ENCODE assay signal across 14 mouse cellular contexts in the genomic region with DNA sequence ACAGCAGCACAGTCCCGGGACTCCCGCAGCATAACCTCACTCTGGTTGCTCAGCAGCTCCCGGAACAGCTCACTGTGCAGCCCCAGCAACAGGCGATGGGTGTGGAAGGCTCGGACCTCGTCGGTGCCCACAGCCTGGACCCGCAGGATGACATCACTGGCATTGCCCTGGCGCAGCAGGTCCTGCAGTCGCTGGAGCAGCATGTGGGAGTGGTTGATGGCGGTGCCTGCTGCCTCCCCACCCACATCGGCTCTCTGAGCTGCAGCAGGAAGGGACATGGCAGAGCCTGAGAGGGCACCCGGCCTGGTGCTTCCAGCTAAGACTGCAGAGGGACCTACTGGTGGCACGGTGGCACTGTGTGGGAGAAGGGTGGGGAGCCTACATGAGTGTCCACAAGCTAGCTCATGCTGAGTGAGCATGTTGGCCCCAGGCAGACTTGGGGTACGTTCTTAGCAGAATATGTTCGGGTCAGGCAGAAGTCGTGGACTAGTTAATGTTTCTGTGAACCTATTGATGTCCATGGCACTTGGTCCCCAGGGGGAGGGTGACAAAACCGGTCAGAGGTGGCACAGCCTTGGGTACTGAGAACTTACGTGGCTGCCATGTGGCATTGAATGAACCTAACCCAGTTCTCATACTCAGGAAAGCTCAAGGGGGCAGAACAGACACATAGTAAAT. TPM values are rescaled to one million over a fixed set of nuclear protein-coding genes. Genes with fewer than 3 reads are reported as not detected.
DNase-seq lines count a peak whose midpoint lies in the region; ATAC-seq and TF ChIP-seq lines count a peak whose summit lies in the region.
"Had no signal": no experiment of that assay in that cellular context is flagged by ENCODE, and none has a peak within 500 bp of the region (broad histone marks: within the 10 kb centered on the region; RNA-seq: fewer than 3 reads in every experiment).

No protein-coding gene starts in this region.

- no peaks in the 10 kb centered on the region for H3K9me3 ChIP-seq in hindbrain, embryonic 14.5 days (ENCODE audit: control insufficient read depth, low read length)
- H3K9me3 ChIP-seq in neural tube, embryonic 14.5 days (ENCODE audit: control insufficient read depth, low read length): no peaks in the 10 kb centered on the region
- H3K9me3 ChIP-seq: embryonic facial prominence, embryonic 13.5 days had no signal

- no peaks in the 10 kb centered on the region for H3K36me3 ChIP-seq in hindbrain, embryonic 14.5 days (replicated peaks; ENCODE audit: control insufficient read depth, insufficient read depth)
- H3K36me3 ChIP-seq in neural tube, embryonic 14.5 days (ENCODE audit: control insufficient read depth, insufficient read depth, low read length): no peaks in the 10 kb centered on the region
- H3K36me3 ChIP-seq: embryonic facial prominence, embryonic 13.5 days had no signal

- peaks cover 20% of the 10 kb centered on the region for H3K27me3 ChIP-seq in hindbrain, embryonic 14.5 days (ENCODE audit: control insufficient read depth, insufficient read depth, low read length)
- no peaks in the 10 kb centered on the region for H3K27me3 ChIP-seq in neural tube, embryonic 14.5 days (ENCODE audit: control insufficient read depth, insufficient read depth, low read length)

- peak overlapping the region; percentile 93 for H3K27ac ChIP-seq in hindbrain, embryonic 14.5 days
- peak overlapping the region; percentile 45 for H3K27ac ChIP-seq in neural tube, embryonic 14.5 days (ENCODE audit: low read depth, low read length)
- H3K27ac ChIP-seq: embryonic facial prominence, embryonic 13.5 days; gastrocnemius, adult 2 months had no signal

- H3K4me3 ChIP-seq in hindbrain, embryonic 14.5 days (replicated peaks; ENCODE audit: low read length): 0 out of 2 replicates have a peak overlapping the region, but pooled peaks have one; percentile 2
- H3K4me3 ChIP-seq in neural tube, embryonic 14.5 days (ENCODE audit: low read depth, low read length): no peak overlapping the region
- no peak overlapping the region for H3K4me3 ChIP-seq in lung, adult 2 months (replicated peaks; ENCODE audit: extremely low read depth, low read depth, low read length)
- H3K4me3 ChIP-seq: embryonic facial prominence, embryonic 13.5 days; gastrocnemius, adult 2 months had no signal

- ATAC-seq in hindbrain, embryonic 14.5 days (ENCODE audit: low FRiP score): no peak
- no peak for ATAC-seq in neural tube, embryonic 14.5 days (ENCODE audit: low read depth)

- peaks cover 43% of the 10 kb centered on the region for H3K4me1 ChIP-seq in hindbrain, embryonic 14.5 days (replicated peaks; ENCODE audit: control insufficient read depth, insufficient read depth, low read length)
- peaks cover 28% of the 10 kb centered on the region for H3K4me1 ChIP-seq in neural tube, embryonic 14.5 days (ENCODE audit: control insufficient read depth, insufficient read depth, low read length)
- 0 out of 2 replicates have a peak, but pooled peaks cover 3% of the 10 kb centered on the region for H3K4me1 ChIP-seq in lung, adult 2 months (ENCODE audit: control insufficient read depth, insufficient read depth, low read length)

- DNase-seq in layer of hippocampus, postnatal 14 days (ENCODE audit: low spot score in 2 of 2): peak; percentile 34 to 44
- DNase-seq in layer of hippocampus, adult 8-10 months (ENCODE audit: low spot score in 2 of 2): no peak
- peak; percentile 64 to 67 for DNase-seq in cerebellum, postnatal 25 days
- no peak for DNase-seq in hindbrain, embryonic 14.5 days (ENCODE audit: low spot score)
- DNase-seq in frontal cortex, postnatal 14 days (ENCODE audit: low spot score in 2 of 2): no peak
- DNase-seq in lung, adult 2 months: no peak
- DNase-seq in heart, postnatal 25 days (ENCODE audit: low spot score): no peak
- DNase-seq: gastrocnemius, adult 2 months had no signal

- H3K9ac ChIP-seq in hindbrain, embryonic 14.5 days: peak overlapping the region; percentile 41; the same call in 1 of the 2 replicates
- peak overlapping the region; percentile 39; the same call in 1 of the 2 replicates for H3K9ac ChIP-seq in neural tube, embryonic 14.5 days (replicated peaks; ENCODE audit: low read depth, low read length)
- H3K9ac ChIP-seq: embryonic facial prominence, embryonic 13.5 days had no signal

- no peak for TF ChIP-seq POLR2A in lung, adult 2 months (IDR thresholded peaks at IDR 0.05; ENCODE audit: borderline replicate concordance, extremely low read depth, low read depth, low read length)

- TF ChIP-seq CTCF in lung, adult 2 months (IDR thresholded peaks at IDR 0.05; ENCODE audit: insufficient read depth, low read length): no peak

- 37% methylated on average over 19 of the region's 19 CpGs for WGBS in hindbrain, embryonic 14.5 days
- WGBS in neural tube, embryonic 14.5 days: 46% methylated on average over 19 of the region's 19 CpGs
- 56% methylated on average over 19 of the region's 19 CpGs for WGBS in lung, adult 2 months

- H3K4me2 ChIP-seq in hindbrain, embryonic 14.5 days (replicated peaks): peak overlapping the region; percentile 67
- H3K4me2 ChIP-seq in neural tube, embryonic 14.5 days (ENCODE audit: low read depth, low read length): peak overlapping the region; percentile 93; the same call in 1 of the 2 replicates
- H3K4me2 ChIP-seq: embryonic facial prominence, embryonic 13.5 days had no signal

- intact Hi-C loops in heart, postnatal 25 days (cut with DNase I): no loop called here

RNA-seq across cellular contexts. Expression of a gene that starts 1.7 kb away (rescaled TPM):
- total RNA-seq in layer of hippocampus, postnatal 14 days (2021): 10 to 100 TPM; 31.5 to 34.9 TPM
- 10 to 100 TPM; 15.3 to 19.6 (median 17.4) TPM for total RNA-seq in layer of hippocampus, adult 8-10 months (2022)
- polyA plus RNA-seq in hindbrain, embryonic 14.5 days (2014; fragmentation: Nextera tagmentation; extraction: Ambion mirVana): 20.0 and 22.1 TPM in 2 replicates
- 18.8 and 20.4 TPM in 2 replicates for polyA plus RNA-seq in neural tube, embryonic 14.5 days (2014; fragmentation: Nextera tagmentation; extraction: Ambion mirVana)
- polyA plus RNA-seq in lung, adult 2 months (2012; rRNA removed): 0.54 and 0.59 TPM in 2 replicates
- not detected for total RNA-seq in heart, postnatal 25 days (2021)
- total RNA-seq: gastrocnemius, adult 2 months had no signal
- polyA plus RNA-seq: heart, embryonic 14.5 days had no signal

RNA-seq across cellular contexts. Expression of a gene that starts 4.7 kb away (rescaled TPM):
- not detected for total RNA-seq in layer of hippocampus, postnatal 14 days (2021)
- not detected for total RNA-seq in layer of hippocampus, adult 8-10 months (2022)
- polyA plus RNA-seq in hindbrain, embryonic 14.5 days (2014; fragmentation: Nextera tagmentation; extraction: Ambion mirVana): not detected in 2 replicates
- polyA plus RNA-seq in neural tube, embryonic 14.5 days (2014; fragmentation: Nextera tagmentation; extraction: Ambion mirVana): not detected in 2 replicates
- polyA plus RNA-seq in lung, adult 2 months (2012; rRNA removed): not detected in 2 replicates
- not detected for total RNA-seq in heart, postnatal 25 days (2021)
- total RNA-seq: gastrocnemius, adult 2 months; left cerebral cortex, postnatal 36 days had no signal
- polyA plus RNA-seq: embryonic facial prominence, embryonic 13.5 days; heart, embryonic 14.5 days; kidney, embryonic 16.5 days; lung, embryonic 16.5 days had no signal

RNA-seq across cellular contexts. Expression of a gene that starts 28.8 kb away (rescaled TPM):
- total RNA-seq in layer of hippocampus, postnatal 14 days (2021): 10 to 100 TPM; 15.4 to 18.9 TPM
- total RNA-seq in layer of hippocampus, adult 8-10 months (2022): 1 to 10 TPM; 2.7 to 4.5 (median 3.8) TPM
- 0.99 and 1.4 TPM in 2 replicates for polyA plus RNA-seq in hindbrain, embryonic 14.5 days (2014; fragmentation: Nextera tagmentation; extraction: Ambion mirVana)
- 0.56 and 0.99 TPM in 2 replicates for polyA plus RNA-seq in neural tube, embryonic 14.5 days (2014; fragmentation: Nextera tagmentation; extraction: Ambion mirVana)
- polyA plus RNA-seq in lung, adult 2 months (2012; rRNA removed): 8.9 and 9.2 TPM in 2 replicates
- under 1 TPM; 0.13 to 0.25 TPM for total RNA-seq in heart, postnatal 25 days (2021)

RNA-seq across cellular contexts. Expression of a gene that starts 56.9 kb away (rescaled TPM):
- total RNA-seq in layer of hippocampus, postnatal 14 days (2021): 1 to 10 TPM; 4.7 to 6.0 TPM
- total RNA-seq in layer of hippocampus, adult 8-10 months (2022): 1 to 10 TPM; 4.3 to 7.2 (median 4.8) TPM
- polyA plus RNA-seq in hindbrain, embryonic 14.5 days (2014; fragmentation: Nextera tagmentation; extraction: Ambion mirVana): 8.5 and 9.9 TPM in 2 replicates
- 3.7 and 9.0 TPM in 2 replicates for polyA plus RNA-seq in neural tube, embryonic 14.5 days (2014; fragmentation: Nextera tagmentation; extraction: Ambion mirVana)
- polyA plus RNA-seq in lung, adult 2 months (2012; rRNA removed): 14.3 and 18.2 TPM in 2 replicates
- 1 to 10 TPM; 6.4 to 9.7 TPM for total RNA-seq in heart, postnatal 25 days (2021)

Comparison
In these comparisons a context has a peak if more than half of its experiments do, and no peak if none do; other contexts are left out.
1. DNase-seq: peak in layer of hippocampus, postnatal 14 days (2 of 2) and cerebellum, postnatal 25 days (2 of 2); none in layer of hippocampus, adult 8-10 months (0 of 2), hindbrain, embryonic 14.5 days (single experiment), frontal cortex, postnatal 14 days (0 of 2), lung, adult 2 months (single experiment) and heart, postnatal 25 days (single experiment).
2. RNA of a gene that starts 1.7 kb away (total RNA-seq): 31.5 to 34.9 TPM in layer of hippocampus, postnatal 14 days and 15.3 to 19.6 TPM in layer of hippocampus, adult 8-10 months; not detected in heart, postnatal 25 days; every median in the first group is over 10 times any median in the second.